Mouse (Mus musculus): ENCODE measurements around the gene Tdrd12.
A peak's percentile ranks its signal among the peaks of the same experiment; 100 is the strongest.
"Not testable (repeated sequence)": the region's sequence is repeated elsewhere in the genome, so short reads cannot be mapped to it uniquely, and the experiment has no call there.

The Tdrd12 gene

DNA sequence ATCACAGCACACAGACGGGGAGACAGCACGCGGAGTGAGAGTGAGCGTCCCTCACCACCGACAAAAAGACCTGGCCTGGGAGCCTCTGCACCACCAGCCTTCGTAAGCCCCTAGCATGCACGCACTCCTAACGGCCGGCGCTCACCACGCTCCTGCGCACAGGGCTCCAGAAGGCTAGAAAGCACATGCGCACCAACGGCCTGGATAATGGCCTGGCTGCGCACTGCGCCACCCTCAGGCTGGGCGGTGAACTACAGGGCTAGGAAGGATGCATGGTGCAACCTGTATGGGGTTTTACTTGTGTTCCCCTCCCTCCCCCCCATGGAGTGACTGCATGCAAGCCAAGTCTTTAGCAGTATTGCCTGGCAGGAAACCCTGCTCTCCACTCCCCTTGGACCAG is at the start of gene Tdrd12:
Gene Tdrd12, minus strand, starts transcription at position 184 of the 400 bp plus-strand sequence.
- DNase-seq (ENCODE audit: low spot score in 2 of 2) = no peak

DNA sequence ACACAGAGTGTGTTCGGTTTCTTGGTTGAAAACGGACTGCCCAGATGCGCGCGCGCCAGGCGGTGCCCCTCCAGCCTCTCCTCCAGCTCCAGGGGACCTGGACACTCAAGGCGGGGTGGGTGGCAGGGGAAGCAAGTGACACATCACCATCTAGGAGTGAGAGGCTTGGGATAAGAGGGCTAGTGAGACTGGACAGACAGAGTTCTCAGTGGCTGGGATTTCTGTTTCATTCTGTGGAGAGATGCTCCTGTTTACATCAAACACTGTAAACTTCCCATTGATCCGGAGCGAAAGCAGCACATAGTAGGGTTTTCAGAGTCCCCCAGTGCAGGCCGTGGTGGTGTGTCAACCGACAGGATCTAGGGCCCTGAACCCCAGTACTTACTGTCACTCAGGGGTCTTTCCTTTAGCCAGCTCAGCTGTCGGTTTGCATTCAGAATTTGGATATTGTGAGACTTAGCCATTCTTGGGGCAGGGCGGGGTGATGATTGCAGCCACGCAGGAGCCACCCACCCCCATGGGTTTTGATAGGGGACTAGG is 49.4 kb upstream of the Tdrd12 start:
- DNase-seq (ENCODE audit: low spot score in 2 of 2) = no peak

DNA sequence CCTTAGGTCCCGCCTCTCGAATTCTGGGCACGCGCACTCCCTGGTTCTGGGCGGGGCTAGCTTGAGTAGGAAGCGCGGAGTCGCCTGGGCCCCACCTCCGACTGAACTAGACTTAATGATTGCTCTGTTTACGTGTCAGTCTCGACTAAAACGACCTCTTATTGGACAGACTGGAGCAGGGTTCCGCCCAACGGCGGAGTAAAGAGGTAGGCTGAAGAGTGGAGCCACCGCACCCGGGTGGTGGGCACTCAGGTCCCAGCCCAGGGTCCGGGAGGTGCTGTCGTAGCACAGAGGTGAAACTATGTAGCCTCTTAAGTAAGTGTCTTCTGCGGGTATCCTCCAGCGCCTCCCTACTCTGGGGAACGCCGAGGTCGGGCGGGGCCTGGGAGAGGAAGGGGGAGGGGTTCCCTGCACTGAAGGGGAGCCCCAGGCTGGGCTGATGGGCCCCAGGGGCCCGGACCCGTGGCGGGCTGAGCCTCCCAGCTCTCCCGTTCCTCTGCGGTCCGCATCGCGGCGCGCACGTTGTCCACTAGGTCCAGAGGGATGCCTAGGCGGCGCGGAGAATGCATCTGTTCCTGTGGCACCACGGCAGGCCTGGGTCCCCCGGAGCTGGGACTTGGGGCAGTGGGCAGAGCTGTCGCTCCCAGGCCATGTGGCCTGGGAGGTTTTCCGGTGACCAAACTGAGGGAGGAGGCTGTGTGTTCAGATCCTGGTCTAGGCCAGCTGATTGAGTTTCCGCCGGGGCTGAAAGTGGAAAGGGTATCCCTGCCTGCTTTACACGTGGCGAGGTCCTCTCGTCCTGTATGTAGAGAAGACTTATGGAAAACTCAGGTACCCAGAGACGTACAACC is 48.7 kb upstream of the Tdrd12 start, which contains the start of gene Ankrd27:
Gene Ankrd27, plus strand, starts transcription at position 190 of the 851 bp plus-strand sequence.
- DNase-seq (ENCODE audit: low spot score in 2 of 2) = peak; percentile 91 to 92

DNA sequence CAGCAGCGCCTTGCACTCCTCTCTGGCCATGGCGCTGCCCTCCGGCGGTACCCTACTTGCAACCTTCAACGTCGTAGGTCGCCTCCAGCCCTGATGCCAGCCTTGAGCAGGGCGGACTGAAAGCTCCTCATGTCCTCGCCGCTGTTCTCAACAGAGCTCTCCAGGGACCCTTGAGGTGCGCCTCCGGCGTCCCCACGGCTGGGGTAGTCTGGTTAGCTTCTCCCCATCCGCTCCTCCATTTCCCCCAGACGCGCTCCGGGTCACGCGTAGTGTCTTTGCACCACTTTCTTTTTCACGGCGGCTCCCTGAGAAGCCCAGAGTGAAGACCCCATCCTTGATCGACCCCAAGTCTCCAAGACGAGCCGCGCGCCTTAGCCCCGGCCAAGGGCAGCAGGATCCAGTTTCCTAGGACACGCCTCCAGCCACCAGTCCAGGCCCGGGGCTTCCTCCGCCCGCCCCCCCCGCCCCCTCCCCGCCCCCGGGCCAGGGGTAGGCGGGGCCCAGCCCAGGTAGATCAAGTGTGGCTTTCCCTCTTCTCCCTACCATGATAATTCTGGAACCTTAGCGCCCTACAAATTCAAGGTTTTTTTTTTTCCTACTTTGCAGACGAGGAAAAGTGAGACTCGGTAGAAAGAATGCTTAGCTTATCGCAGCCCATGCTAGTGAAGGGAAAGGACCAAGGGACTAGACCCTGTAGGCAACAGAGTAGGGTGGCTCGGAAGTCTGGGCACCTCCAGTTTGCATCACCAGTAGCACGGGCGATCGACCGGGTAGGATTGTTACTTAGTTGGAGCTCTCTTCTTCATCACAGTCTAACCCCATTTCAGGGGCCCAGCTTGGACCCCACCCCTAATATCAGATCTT is 47.9 kb upstream of the Tdrd12 start, which contains the start of gene Rgs9bp:
Gene Rgs9bp, minus strand, starts transcription at position 392 of the 864 bp plus-strand sequence.
- peak; percentile 45 to 47 for DNase-seq (ENCODE audit: low spot score in 2 of 2)

DNA sequence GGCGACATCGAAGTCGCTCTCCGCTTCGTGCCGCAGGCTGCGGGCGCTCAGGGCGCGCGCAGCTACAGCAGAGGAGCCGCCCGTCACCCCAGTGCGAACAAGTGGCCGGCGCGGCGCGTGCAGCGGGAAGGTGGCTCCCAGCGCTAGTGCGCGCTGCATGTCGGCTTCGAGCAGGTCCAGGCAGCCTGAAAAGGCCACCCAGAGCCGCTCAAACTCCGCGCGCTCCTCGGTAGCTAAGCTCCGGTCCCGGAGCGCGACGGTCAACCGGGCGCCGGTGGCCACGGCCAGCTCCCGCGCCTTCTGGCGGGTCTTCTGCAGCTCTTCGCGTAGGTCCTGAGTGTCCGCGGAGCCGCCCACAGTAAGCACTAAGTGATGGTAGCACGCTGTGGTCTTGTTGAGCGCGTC is 47.2 kb upstream of the Tdrd12 start:
- peak in 1 of 2 experiments; percentile 35 for DNase-seq (ENCODE audit: low spot score in 2 of 2)

DNA sequence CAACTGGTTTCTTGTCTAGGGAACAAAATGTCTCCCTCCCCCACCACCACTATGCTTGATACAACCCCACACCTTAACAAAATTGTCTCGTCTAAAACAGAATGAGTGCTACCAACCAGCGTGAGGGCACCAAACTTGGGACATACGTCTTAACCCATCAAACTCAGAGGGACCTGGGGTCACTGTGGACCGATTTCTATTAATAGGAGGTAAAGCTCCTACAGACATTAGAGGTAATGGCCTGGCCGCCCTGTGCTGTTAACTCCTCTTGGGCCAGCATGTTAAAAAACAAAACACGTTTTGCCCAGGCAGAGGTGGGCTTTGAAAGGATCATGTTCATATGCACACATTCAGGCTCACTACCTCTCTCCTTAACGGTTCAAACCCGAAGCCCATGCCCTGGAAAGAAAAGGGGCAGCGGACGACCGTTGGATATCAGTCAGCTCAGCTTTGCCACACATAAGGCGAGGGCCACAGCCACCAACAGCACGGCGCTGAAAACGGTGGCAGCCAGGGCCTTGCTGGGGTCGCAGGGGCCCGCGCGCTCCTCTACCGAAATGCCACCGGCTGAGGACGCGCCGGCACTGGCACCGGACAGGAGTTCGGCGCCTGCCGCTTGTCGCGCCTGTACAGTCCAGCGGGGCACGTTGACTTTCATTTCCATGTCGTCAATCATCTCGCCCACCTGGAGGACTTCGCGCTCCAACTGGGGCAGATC is 46.7 kb upstream of the Tdrd12 start:
- peak in 1 of 2 experiments; percentile 8 for DNase-seq (ENCODE audit: low spot score in 2 of 2)

DNA sequence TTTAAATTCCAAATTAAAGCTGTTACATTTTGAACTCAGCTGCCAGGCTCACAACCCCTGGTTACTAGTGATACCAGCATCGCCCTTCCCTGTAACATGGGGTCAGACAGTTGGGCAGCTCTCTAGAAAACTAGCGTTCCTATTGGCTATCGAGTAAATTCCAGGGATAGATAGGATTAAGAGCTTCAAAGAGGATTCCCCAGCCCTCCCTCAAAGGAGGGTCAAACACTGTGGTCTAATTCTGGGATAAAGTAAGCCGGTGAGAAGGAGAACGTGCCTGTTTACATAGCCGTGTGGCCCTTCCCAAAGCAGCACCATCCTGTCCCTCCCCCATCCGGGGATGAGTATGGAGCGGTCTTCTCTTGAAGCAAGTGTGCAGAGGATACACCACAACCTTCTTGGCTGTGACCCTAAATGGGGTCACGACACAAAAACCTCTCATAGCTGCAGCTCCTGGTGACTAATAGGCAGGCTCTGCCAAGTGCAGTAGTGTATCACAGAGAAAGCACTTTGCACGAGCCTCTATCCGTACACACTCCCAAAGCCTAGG is 46.0 kb upstream of the Tdrd12 start:
- DNase-seq (ENCODE audit: low spot score in 2 of 2) = no peak

DNA sequence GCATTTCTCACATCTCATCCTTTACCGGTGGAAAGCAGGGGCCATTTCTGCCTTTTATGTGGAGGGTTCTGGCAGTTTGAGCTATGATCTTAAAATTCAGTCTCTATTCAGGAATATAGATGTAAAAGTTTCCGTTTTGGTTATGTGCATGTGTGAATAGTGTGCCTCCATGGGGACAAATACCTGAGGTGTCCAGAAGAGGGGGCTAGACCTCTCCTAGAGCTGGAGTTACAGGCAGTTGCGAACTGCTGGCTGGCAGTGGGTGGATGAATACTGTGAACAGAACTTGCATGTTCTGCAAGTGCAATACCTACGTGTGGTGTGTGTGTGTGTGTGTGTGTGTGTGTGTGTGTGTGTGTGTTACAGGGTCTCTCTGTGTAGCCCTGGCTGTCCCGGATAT is 45.2 kb upstream of the Tdrd12 start:
- DNase-seq (ENCODE audit: low spot score in 2 of 2) = peak in 1 of 2 experiments; percentile 21

DNA sequence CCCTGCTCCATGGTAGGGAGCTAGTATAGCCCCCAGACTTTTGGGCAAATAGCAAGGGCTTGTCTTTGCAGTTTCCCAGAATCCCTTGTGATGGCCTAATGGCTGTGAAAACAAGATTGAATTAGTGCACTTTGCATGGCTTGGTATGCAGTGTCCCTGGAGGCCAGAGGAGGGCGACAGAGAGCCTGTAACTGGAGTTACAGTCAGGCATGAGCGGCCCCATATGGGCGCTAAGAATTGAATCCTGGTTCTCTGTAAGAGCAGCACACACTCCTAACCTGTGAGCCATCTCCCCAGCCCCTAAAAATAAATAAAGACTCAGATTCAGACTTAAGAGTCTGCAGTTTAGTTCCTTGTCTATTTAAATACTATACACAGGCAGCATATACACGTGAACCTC is 42.3 kb upstream of the Tdrd12 start:
- peak in 1 of 2 experiments; percentile 49 for DNase-seq (ENCODE audit: low spot score in 2 of 2)

DNA sequence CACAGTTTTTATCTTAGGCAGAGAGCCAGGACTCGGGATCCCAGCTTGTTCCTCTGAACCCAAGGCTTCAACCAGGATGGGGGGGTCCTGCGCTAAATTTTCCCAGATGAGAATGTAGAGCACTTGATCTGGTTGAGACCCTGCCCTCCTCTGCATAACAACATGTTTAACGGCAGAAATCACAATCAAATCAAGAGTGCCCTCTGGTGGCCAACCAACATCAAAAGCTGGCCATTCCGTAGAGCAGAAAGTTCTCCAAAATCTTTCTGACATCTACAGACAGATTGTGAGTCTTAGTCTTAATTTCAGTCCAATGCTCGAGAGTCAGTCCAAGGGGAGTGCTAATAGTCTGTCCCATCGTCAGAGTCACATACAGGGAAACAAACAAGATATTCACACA is 33.3 kb upstream of the Tdrd12 start:
- DNase-seq (ENCODE audit: low spot score in 2 of 2) = not testable (repeated sequence)

DNA sequence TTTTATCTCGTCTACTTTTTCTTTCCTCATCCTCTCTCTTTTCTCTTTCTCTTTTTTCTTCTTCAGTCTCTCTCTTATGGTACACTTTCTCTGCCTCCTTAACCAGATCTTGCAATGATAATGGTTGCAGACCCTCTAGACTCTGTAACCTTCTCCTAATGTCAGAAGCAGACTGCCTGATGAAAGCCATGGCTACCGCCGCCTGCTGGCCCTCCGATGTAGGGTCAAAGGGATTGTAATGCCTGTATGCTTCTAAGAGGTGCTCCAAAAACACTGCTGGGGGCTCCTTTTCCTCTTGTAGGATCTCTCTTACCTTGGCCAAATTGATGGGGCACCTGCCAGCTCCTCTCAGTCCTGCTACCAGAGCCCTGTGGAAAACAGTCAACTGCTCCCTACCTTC is 32.2 kb upstream of the Tdrd12 start:
- not testable (repeated sequence) for DNase-seq (ENCODE audit: low spot score in 2 of 2)

DNA sequence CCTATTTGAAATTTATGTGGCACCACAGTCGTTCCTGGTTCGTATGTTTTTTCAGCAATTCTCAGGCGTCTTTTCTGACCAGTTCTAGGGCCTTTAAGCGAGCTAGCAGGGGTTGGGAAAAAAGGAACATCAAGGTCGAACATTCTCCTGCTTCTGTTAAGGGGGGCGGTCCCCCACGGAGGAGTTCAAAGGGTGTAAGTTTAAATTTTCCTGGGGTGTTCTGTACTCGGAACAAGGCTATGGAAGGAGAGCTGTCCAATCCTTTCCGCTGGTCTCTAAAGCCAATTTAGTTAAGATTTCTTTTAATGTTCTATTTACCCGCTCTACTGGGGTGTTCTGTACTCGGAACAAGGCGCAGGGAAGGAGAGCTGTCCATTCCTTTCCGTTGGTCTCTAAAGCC is 28.4 kb upstream of the Tdrd12 start:
- DNase-seq (ENCODE audit: low spot score in 2 of 2) = not testable (repeated sequence)

DNA sequence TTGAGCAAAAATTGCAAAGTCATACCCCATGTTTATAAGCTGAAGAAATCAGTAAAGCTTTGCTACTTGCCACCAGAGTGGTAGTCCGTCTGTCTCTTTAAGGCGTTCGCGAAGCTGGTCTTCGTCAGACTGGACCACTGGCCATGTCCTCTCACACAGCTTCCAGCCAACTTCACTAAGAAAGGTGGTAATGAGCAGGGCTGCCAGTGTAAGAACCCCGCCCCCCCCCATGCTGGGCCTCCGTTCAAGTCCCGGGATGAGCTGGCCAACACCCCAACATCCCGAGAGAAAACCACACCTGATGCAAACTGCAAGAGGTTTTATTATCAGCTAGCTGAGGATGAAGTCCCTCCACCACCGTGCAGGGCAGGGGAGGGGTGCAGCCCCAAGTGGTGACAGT is 27.3 kb upstream of the Tdrd12 start:
- DNase-seq (ENCODE audit: low spot score in 2 of 2) = not testable (repeated sequence)

DNA sequence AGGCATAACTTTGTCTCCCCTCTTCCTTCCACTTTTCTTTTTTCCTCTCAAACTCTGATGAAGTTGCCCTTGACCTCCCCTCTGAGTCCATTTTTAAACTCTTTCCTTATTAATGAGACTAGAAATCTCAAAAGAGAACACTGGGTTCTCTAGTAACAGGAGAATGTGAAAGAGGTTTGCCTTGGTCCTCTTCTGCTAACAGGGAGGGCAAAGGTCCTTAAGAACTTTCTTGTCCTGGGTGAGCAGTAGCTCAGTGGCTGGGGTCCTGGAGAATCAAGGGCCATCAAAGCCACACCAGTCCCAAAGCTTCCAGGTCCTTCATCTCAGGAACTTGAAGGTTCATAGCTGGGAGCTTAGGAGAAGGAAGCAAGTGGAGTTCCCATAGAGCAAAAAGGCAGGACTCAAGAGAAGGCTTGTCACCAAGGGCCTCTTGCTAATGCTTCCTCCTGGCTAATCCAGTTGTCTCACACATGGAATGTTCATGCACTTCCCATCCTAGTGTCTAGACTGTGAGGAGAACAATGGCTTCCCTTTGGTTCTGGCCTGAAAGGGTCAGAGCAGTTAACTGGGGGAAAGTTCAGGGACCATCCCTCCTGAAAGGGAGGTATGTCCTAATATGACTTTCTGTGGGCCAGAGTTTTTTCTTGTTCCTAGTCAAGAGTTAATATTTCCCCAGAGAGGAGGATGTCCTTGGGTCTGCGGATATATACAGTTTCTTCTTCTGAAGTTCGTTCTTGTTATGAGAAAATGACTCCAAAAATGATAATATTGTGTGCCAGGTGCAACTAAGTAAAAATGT is 26.7 kb upstream of the Tdrd12 start:
- no peak for DNase-seq (ENCODE audit: low spot score in 2 of 2)

DNA sequence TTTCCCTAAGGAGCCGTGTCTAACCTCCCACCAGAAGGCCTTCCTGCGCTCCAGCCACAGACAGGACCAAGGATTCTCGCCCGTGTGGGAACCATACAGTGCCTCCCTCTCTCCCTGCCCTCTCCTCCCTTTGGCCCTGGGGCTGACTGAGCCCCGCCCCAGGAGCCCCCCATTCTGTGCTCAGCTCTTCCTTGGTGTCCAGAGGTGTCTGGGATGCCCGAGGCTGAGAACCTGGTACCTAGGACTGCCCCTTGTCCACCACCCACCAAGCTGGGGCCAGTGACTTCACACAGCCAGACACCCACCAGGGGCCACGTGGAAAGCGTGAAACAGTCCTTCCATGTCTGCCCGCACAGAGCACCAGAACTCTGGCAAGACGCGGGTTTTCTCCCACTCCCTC is 25.5 kb upstream of the Tdrd12 start:
- DNase-seq (ENCODE audit: low spot score in 2 of 2) = no peak

DNA sequence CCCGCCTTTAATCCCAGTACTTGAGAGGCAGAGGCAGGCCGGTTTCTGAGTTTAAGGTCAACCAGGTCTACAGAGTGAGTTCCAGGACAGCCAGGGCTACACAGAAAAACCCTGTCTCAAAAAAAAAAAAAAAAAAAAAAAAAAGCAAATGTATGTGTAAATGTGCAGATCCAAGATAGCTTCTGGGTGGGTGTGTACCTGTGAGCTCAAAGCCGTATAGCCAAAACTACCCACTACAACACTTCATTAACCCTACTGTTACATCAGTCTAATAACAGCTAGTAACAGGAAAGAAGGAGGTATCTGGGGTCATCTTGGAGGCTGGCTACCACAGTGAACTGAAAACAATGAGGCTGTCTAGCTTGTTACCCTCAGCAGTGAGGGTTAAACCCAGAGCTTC is 22.3 kb upstream of the Tdrd12 start:
- no peak for DNase-seq (ENCODE audit: low spot score in 2 of 2)

DNA sequence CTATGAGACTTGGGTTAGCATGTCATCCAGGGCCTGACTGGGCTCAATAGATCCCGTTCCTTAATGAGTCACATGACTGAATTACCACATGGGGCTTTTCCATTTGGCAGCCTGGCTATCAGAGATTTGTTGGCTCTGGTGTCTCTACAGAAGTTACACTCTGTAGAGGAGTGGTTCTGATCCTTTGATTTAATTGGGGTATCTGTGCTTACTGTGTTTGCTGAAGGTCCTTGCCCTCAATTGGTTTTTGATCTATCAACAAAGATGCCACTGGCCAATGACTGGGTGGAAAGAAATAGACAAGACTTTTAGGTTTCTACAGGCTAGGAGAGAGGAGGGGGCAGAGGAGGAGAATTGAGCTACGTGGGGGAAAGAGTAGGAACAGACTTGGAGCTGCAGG is 21.1 kb upstream of the Tdrd12 start:
- DNase-seq (ENCODE audit: low spot score in 2 of 2) = no peak

DNA sequence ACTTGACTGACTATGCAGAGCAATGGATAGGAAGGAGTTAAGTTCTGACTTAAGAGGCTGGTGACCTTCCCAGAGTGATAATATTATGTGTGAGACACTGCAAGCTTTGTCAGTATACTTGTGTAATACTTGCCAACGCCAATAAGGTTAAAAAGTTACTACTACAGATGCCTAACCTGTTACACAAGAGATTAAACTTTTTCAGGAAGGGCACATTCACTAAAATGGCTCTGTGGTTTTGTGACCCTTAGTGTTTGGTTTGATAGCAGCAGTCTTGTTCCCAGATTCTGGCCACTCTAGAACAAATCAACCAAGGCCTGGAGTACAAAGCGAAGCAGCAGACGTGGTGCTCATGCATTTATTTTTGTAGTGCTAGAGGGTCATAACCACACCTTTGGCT is 20.0 kb upstream of the Tdrd12 start:
- no peak for DNase-seq (ENCODE audit: low spot score in 2 of 2)

DNA sequence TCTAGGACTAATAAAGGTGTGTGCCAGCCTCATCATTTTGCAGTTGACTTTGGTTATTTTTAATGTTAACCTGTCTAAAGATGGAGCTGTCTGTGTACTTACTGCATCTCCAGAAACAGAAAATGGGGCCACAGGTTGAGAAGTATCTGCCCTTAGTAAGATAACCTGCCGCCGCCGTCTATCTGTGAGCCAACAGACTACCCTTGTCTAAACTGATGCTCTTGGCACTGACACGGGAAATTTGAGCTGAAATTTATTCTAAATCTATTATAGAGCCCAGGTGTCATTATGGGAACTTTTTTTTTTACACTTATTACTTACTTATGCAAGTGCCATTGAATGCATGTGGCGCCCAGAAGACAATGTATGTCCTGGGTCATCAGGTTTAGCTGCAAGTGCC is 19.4 kb upstream of the Tdrd12 start:
- DNase-seq (ENCODE audit: low spot score in 2 of 2) = no peak

DNA sequence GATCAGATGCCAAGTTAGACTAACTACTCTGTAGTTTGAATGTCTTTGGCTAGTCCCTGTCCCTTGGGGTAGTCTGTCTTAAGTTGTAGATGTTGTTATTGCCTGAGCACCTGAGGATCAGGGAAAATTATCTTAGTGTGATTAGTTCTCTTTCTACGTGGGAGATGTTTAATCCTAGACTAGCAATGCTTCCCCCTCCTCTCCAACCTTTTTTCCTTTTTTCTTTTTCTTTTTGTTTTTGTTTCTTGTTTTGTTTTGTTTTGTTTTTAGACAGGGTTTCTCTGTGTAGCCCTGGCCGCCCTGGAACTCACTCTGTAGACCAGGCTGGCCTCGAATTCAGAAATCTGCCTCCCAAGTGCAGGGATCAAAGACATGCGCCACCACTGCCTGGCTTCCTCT is 18.7 kb upstream of the Tdrd12 start, which contains the start of gene Nudt19:
Gene Nudt19, minus strand, starts transcription at position 100 of the 399 bp plus-strand sequence.
- DNase-seq (ENCODE audit: low spot score in 2 of 2) = no peak
